Mouse (Mus musculus) monocyte, adult 2 months (primary cell): Measurements from ENCODE around the gene Gm2007.
"Not testable (repeated sequence)": the region's sequence is repeated elsewhere in the genome, so short reads cannot be mapped to it uniquely, and the experiment has no call there.

Source experiments
- DNase-seq, 2 experiments: peaks; one replicate each; pipeline ENCODE4 v3.0.0; 2022; ENCODE audit warnings: low spot score in 2 of 2, low read depth in 1 of 2

Gm2007 gene

GRCm38 (mm10) chr2:175741237-175741636 lies at the start of gene Gm2007:
Gm2007 (plus strand) TSS chr2:175741537.
- DNase-seq: not testable (repeated sequence)

GRCm38 (mm10) chr2:175703546-175703945 lies 37.8 kb upstream of the Gm2007 start, which contains the start of gene Zfp969:
Zfp969 (minus strand) TSS chr2:175703646.
- DNase-seq: not testable (repeated sequence)

GRCm38 (mm10) chr2:175800993-175801392 lies 59.7 kb downstream of the Gm2007 start, which contains the start of gene Gm14288:
Gm14288 (minus strand) TSS chr2:175801093.
- DNase-seq: not testable (repeated sequence)
